Mouse (Mus musculus) brown adipose tissue, adult 24 weeks (tissue): Measurements from ENCODE around the gene Olfr724. TPM values are rescaled to one million over a fixed set of nuclear protein-coding genes. Genes with fewer than 3 reads are reported as not detected.
"Not testable (repeated sequence)": the region's sequence is repeated elsewhere in the genome, so short reads cannot be mapped to it uniquely, and the experiment has no call there.

Experiments used
- H3K27ac ChIP-seq: fragments of 200-500 bp; replicated peaks from 2 replicates; pipeline ENCODE4 v1.5.1; 2012; ENCODE audit warnings: low read depth, mild to moderate bottlenecking, low read length
- H3K4me1 ChIP-seq: fragments of 200-500 bp; 2 replicates; pipeline ENCODE4 v1.6.1; 2012; ENCODE audit warnings: low read length, mixed read lengths; ENCODE audit not compliant: control insufficient read depth, insufficient read depth, insufficient read length
- H3K4me3 ChIP-seq: fragments of 200-500 bp; 2 replicates; pipeline ENCODE4 v1.5.1; 2012; ENCODE audit warnings: low read depth, mild to moderate bottlenecking, low read length, moderate library complexity; ENCODE audit not compliant: insufficient read depth
- polyA plus RNA-seq: library from polyadenylated mRNA; stranded (reverse); fragments of >200 nt; gene quantifications from 2 replicates; pipeline ENCODE4 v1.2.4, GENCODE M21; 2012; ENCODE audit not compliant: missing spikeins, insufficient read depth, insufficient read length

Olfr724 gene
- polyA plus RNA-seq = not detected in 2 replicates

DNA sequence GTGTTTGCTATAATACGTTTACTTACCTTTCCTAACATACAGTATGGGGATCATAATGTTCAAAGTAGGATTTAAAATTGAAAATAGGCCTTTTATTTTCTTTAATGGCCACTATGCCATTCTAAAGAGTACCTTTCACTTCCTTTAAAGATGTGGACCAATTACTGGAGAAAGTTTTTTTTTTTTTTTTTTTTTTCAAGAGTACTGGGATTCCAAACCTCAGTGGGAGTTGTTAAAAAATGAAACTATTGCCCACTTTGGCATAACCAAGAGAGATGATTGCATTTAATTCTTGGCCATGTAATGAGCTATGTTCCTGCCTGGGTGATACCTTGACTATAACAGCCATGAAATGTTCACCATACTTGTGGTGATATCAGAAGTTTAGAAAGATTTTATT, at the start of gene Olfr724:
Olfr724 (minus strand) TSS at position 101 of the 400 bp plus-strand sequence.
- H3K27ac ChIP-seq, H3K4me1 ChIP-seq, H3K4me3 ChIP-seq: not testable (repeated sequence)

DNA sequence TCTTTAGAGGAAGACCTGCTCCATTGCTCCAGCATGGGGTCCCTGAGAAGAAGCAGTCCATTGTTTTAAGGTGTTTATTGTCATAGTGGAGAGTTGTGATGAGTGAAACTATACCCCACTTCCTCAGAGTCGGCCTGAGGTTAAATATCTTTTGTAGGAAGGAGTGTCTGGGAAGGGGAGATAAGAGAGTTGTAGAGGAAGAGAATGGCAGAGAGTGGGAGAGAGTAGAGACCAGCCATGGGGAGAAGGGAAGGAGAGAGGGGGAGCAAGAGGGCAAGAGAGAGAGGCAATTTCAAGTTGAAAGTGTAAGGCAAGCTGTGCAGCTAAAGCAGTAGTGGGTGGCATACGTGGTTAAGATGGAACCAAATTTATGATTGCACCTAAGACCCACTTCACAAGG, 7.2 kb downstream of the Olfr724 start:
- Histone ChIP-seq H3K4me3 (no peak overlapping the region), H3K4me1 (no peaks in the 10 kb centered on the region), H3K27ac (no peak overlapping the region)

DNA sequence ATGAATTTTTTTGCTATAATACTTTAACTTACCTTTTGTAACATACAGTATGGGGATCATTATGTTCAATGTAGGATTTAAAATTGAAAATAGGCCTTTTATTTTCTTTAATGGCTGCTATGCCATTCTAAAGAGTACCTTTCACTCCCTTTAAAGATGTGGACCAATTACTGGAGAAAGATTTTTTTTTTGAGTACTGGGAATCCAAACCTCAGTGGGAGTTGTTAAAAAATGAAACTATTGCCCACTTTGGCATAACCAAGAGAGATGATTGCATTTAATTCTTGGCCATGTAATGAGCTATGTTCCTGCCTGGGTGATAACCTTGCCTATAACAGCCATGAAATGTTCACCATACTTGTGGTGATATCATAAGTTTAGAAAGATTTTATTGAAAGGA, 31.4 kb downstream of the Olfr724 start, which contains the start of gene Olfr723:
Olfr723 (minus strand) TSS at position 101 of the 400 bp plus-strand sequence.
- not testable (repeated sequence) for H3K4me3 ChIP-seq, H3K4me1 ChIP-seq, H3K27ac ChIP-seq

Other genes with a start within 250 kb of the Olfr724 start
- 0.25 and 0.44 TPM in 2 replicates for gene Armh4, start 179.9 kb downstream of the Olfr724 start, polyA plus RNA-seq
- not detected in 2 replicates for gene Olfr722, start 61.3 kb downstream of the Olfr724 start, polyA plus RNA-seq
- not detected in 2 replicates for gene Olfr723, start 31.5 kb downstream of the Olfr724 start, polyA plus RNA-seq
- gene Olfr725, start 77.1 kb upstream of the Olfr724 start, polyA plus RNA-seq = not detected in 2 replicates
- not detected in 2 replicates for gene Olfr726, start 127.7 kb upstream of the Olfr724 start, polyA plus RNA-seq
- not detected in 2 replicates for gene Olfr727, start 159.9 kb upstream of the Olfr724 start, polyA plus RNA-seq
- not detected in 2 replicates for gene Olfr728, start 179.4 kb upstream of the Olfr724 start, polyA plus RNA-seq
- not detected in 2 replicates for gene Olfr729, start 189.6 kb upstream of the Olfr724 start, polyA plus RNA-seq
- not detected in 2 replicates for gene Olfr730, start 224.9 kb upstream of the Olfr724 start, polyA plus RNA-seq